Mouse (Mus musculus) spleen, adult 2 months (tissue): ENCODE data around the gene Arhgef19. TPM values are rescaled to one million over a fixed set of nuclear protein-coding genes. Genes with fewer than 3 reads are reported as not detected.

Experiments used
- DNase-seq, 2 experiments: peaks; one replicate each; pipeline versions ENCODE4 v3.0.0 to v3.0.0-alpha.2; 2012 to 2021; ENCODE audit warnings: low spot score in 2 of 2, low read depth in 1 of 2
- H3K27ac ChIP-seq: fragments of 200-500 bp; 2 replicates; pipeline ENCODE4 v1.5.1; 2012; ENCODE audit warnings: low read length, inconsistent platforms; ENCODE audit not compliant: insufficient read depth
- H3K27me3 ChIP-seq: fragments of 200-500 bp; 2 replicates; pipeline ENCODE4 v1.6.1; 2012; ENCODE audit warnings: mild to moderate bottlenecking, moderate library complexity, low read length, inconsistent platforms; ENCODE audit not compliant: control insufficient read depth, insufficient read depth
- H3K36me3 ChIP-seq: fragments of 200-500 bp; 2 replicates; pipeline ENCODE4 v1.6.1; 2012; ENCODE audit warnings: mild to moderate bottlenecking, low read length, inconsistent platforms; ENCODE audit not compliant: control insufficient read depth, insufficient read depth
- H3K4me1 ChIP-seq: fragments of 200-500 bp; 2 replicates; pipeline ENCODE4 v1.6.1; 2011; ENCODE audit warnings: inconsistent platforms; ENCODE audit not compliant: control insufficient read depth, insufficient read depth, insufficient read length
- H3K4me3 ChIP-seq: fragments of 200-500 bp; 2 replicates; pipeline ENCODE4 v1.5.1; 2011; ENCODE audit warnings: mild to moderate bottlenecking, inconsistent platforms; ENCODE audit not compliant: insufficient read depth, insufficient read length; ENCODE audit errors: extremely low read depth
- CTCF ChIP-seq: fragments of 200-500 bp; IDR thresholded peaks from 2 replicates; pipeline ENCODE4 v1.5.1; 2011; ENCODE audit warnings: mild to moderate bottlenecking, inconsistent platforms; ENCODE audit not compliant: insufficient read depth, insufficient read length, insufficient replicate concordance; ENCODE audit errors: extremely low read depth
- POLR2A ChIP-seq: fragments of 200-500 bp; IDR thresholded peaks from 2 replicates; pipeline ENCODE4 v1.6.1; 2011; ENCODE audit warnings: low read depth, low read length, inconsistent platforms
- WGBS: fragments of 180-500 bp; shearing (Covaris S2); methylation state at CpG from one replicate; pipeline ENCODE4 v1.1.7; 2018; 5-methylcytosine and 5-hydroxymethylcytosine counted together
- polyA plus RNA-seq: library from polyadenylated mRNA; depleted of rRNA; stranded (reverse); fragments of >200 nt; gene quantifications from 2 replicates; pipeline ENCODE4 v1.2.3, GENCODE M21; 2012

The Arhgef19 gene
- polyA plus RNA-seq, 1 experiment = 0.79 TPM

DNA sequence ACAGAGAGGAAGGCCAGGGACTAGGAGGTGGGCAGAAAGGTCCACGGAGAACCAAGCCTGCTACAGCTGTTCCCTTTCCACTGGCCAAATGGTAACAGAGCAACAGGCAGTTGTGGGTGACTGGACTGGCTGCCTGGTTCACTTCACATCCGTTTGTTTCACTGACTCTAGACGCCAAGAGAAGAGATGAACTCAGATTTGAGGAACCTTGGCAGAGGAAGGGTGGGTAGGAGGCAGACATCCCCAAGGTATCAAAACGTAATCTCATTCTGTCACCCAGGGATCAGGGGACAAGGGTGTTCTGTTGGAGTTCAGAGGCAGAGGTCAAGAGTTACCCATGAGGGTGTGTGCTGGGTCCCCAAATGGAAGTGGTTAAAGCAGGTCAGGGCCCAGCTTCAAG, 60.9 kb downstream of the Arhgef19 start:
- TF ChIP-seq CTCF (no peak), POLR2A (no peak)
- Histone ChIP-seq H3K27ac (no peak overlapping the region), H3K4me1 (peaks cover 7% of the 10 kb centered on the region), H3K36me3 (no peaks in the 10 kb centered on the region), H3K4me3 (no peak overlapping the region), H3K27me3 (peaks cover 3% of the 10 kb centered on the region; the same call in 1 of the 2 replicates)
- 14% methylated on average over 4 of the region's 4 CpGs for WGBS
- no peak for DNase-seq

DNA sequence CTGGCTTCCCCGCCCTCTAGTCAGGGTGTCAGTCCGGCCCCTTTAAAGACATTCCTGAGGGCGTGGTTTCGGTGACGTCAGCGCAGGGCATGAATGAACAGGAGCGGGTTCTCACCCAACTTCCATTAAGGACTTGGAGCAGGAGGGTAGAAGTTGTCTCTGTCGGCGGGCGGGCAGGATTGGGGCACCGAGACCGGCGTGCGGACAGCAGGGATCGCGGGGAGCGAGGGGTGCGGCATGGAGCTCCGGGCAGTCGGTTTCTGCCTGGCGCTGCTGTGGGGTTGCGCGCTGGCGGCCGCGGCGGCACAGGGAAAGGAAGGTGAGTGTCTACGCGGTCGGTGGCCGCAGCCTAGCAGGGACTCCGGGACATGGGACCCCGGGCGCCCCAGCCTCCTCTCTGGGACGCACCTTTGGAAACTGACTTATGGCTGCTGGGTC, 61.8 kb downstream of the Arhgef19 start, which contains the start of gene Epha2:
Gene Epha2, plus strand, starts transcription at position 125 of the 438 bp plus-strand sequence.
- Histone ChIP-seq H3K36me3 (no peaks in the 10 kb centered on the region), H3K27me3 (peaks cover 3% of the 10 kb centered on the region; the same call in 1 of the 2 replicates), H3K4me1 (peaks cover 7% of the 10 kb centered on the region), H3K27ac (0 out of 2 replicates have a peak within 1 kb of the TSS, but pooled peaks have one; percentile 33), H3K4me3 (peak within 1 kb of the TSS; percentile 71)
- TF ChIP-seq CTCF (no peak), POLR2A (peak; percentile 27; the same call in 1 of the 2 replicates)
- under 1% methylated on average over 35 of the region's 35 CpGs for WGBS
- DNase-seq = peak in 1 of 2 experiments; percentile 63

DNA sequence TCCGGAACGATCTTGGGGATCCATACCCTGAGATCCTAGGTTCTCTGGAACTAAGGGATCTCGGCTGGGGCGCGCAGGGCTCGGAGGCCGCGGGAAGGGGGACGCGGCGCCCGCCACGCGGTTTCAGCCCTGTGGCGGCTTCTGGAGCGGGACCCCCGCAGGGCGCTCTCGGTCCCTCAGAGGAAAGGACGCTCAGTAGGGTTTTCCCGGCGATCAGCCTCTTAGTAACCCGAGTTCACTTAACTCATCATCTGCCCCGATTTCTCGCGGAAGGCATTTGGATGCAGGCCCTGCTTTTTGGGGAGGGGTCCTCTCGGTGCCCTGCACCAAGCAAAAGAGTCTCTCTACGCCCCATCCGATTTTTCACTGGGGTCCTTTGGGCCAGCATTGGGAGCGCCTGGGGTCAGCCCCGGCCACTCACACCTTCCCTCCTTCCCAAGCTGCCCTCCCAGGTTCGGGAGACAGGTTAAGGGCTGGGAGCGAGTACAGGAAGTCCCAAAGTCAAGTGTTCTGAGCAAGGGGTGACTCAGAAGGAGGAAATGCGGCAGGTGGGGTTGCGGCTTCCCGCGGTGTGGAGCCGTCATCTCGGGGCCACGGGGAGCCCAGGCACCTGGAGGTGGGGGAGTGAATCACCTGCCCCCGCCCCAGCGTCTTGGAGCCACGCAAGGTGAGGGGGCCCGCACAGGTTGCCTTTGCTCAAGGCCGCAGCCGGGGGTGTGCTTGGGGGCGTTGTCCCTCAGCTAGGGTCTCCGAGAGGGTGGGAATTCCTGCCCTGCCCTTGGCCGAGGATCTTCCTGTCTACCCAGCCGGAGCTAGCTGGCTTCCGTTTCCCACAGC, 62.5 kb downstream of the Arhgef19 start:
- H3K36me3 ChIP-seq = no peaks in the 10 kb centered on the region
- WGBS = under 1% methylated on average over 51 of the region's 51 CpGs
- H3K4me3 ChIP-seq = peak overlapping the region; percentile 71
- peaks cover 7% of the 10 kb centered on the region for H3K4me1 ChIP-seq
- no peak for TF ChIP-seq POLR2A
- no peak for TF ChIP-seq CTCF
- H3K27ac ChIP-seq = 0 out of 2 replicates have a peak overlapping the region, but pooled peaks have one; percentile 33
- DNase-seq = peak in 1 of 2 experiments; percentile 26
- peaks cover 3% of the 10 kb centered on the region; the same call in 1 of the 2 replicates for H3K27me3 ChIP-seq

DNA sequence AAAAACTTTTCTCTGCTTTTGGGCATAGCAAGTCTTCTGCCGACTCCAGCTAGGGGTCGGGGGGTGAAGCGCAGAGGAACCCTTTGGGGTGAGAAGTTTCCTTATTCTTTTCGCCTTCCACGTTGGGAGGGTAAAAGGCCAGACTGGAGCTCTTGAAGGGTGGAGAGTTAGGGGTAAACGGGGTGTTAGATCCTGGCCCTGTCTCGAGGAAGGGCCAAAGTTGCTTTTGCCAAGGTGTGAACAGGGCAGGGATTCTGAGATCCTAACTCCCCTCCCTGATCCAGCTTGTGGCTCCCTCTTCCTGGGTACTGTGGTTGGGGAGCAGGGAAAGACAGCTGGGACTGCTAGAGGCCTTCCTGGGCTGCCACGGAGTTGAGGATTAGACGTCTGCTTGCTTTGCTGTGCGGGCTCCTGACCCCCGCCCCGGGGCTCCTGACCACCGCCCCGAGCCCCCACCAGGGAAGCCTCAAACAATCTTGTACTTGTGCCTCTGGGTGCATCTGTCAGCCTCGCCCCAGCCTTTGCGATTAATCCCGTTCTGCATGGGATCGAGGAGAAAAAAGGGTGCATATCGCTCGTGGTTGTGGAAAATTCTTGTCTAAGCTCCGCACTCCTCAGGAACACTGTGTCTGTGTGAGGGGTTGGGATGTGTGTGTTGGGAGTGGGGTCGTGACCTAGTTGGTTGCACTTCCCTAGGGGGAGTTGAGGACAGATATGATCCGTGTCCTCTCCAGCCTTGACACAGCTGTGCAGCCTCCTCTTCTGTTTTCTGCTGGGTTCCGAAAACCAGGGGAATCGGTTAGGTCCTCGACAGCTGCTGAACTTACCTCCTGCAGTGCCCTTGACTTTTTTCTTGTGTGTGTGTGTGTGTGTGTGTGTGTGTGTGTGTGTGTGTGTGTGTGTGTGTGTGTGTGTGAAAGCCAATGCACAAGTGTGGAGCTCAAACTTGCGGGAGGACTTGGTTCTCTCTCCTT, 63.4 kb downstream of the Arhgef19 start:
- WGBS = 19% methylated on average over 27 of the region's 27 CpGs
- peaks cover 3% of the 10 kb centered on the region; the same call in 1 of the 2 replicates for H3K27me3 ChIP-seq
- H3K36me3 ChIP-seq = no peaks in the 10 kb centered on the region
- peak overlapping the region; percentile 71; the same call in 1 of the 2 replicates for H3K4me3 ChIP-seq
- DNase-seq = no peak
- no peak overlapping the region for H3K27ac ChIP-seq
- TF ChIP-seq CTCF = no peak
- no peak for TF ChIP-seq POLR2A
- peaks cover 7% of the 10 kb centered on the region for H3K4me1 ChIP-seq

DNA sequence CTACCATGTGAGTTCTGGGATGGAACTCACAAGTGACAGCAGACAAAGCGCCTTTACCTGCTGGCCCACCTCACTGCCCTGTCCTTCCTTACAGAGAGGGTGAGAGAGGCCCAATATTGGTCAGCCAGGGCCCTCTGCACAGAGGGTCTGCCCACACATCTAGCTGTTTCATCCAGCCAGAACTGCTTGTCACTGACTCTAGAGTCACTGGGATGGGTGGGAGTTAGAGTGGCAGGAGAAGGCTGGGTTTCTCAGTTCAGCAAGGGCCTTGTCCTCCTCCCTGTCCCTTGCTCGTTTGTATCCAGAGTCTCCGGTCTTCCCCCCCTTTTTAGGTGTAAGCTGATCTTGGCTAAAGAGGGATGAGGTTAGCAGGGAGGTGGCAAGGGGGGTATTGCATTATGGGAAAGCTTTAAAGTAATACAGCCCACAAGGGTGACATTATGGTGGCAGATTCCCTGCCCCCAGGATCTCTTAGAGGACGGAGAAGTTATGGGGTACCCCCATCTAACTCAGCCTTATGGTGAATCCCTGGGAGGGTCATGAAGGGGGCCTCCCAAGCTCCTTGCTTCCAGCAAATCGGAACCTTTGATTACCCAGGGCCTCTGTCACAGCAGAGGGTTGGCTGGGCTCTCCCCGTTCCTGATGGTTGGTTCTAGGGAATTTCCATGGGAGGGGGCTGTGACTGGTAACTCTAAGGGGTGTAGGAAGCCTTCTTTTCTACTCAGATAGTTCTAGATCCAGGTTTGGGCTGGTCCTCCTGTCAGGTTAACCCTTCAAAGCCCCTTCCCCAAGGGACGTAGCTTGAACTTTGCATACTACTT, 64.3 kb downstream of the Arhgef19 start:
- H3K27ac ChIP-seq = no peak overlapping the region
- WGBS = 64% methylated on average over 7 of the region's 7 CpGs
- no peak for DNase-seq
- H3K4me1 ChIP-seq = peaks cover 7% of the 10 kb centered on the region
- peak overlapping the region; percentile 12; the same call in 1 of the 2 replicates for H3K4me3 ChIP-seq
- TF ChIP-seq CTCF (no peak), POLR2A (no peak)
- H3K27me3 ChIP-seq = peaks cover 3% of the 10 kb centered on the region; the same call in 1 of the 2 replicates
- no peaks in the 10 kb centered on the region for H3K36me3 ChIP-seq
